Mouse (Mus musculus) CH12.LX (cell line): ENCODE measurements around the gene Tdo2.

ENCODE experiments used
- CHD1 ChIP-seq: IDR thresholded peaks from 2 replicates; pipeline ENCODE4 v1.6.1; 2012; ENCODE audit warnings: low read depth, low read length, improper control_type of control experiment, inconsistent platforms
- CTCF ChIP-seq, 2 experiments: IDR thresholded peaks in 1 of 2; conservative IDR thresholded peaks in 1 of 2; 2 replicates each; pipeline ENCODE4 v1.5.1; 2011 to 2012; ENCODE audit warnings: low read depth in 2 of 2, low read length in 2 of 2, improper control_type of control experiment in 1 of 2, inconsistent platforms in 1 of 2, mild to moderate bottlenecking in 1 of 2, moderate library complexity in 1 of 2
- ETS1 ChIP-seq: conservative IDR thresholded peaks from 2 replicates; pipeline ENCODE4 v1.6.1; 2012; ENCODE audit warnings: low read depth, mild to moderate bottlenecking, inconsistent platforms, low read length, improper control_type of control experiment, moderate library complexity
- POLR2A ChIP-seq: IDR thresholded peaks from 2 replicates; pipeline ENCODE4 v1.6.1; 2011; ENCODE audit warnings: low read depth, mild to moderate bottlenecking, improper control_type of control experiment, low read length
- USF1 ChIP-seq: IDR thresholded peaks from 2 replicates; pipeline ENCODE4 v1.6.1; 2014; ENCODE audit warnings: low read depth, mild to moderate bottlenecking, inconsistent platforms, low read length, improper control_type of control experiment

DNA sequence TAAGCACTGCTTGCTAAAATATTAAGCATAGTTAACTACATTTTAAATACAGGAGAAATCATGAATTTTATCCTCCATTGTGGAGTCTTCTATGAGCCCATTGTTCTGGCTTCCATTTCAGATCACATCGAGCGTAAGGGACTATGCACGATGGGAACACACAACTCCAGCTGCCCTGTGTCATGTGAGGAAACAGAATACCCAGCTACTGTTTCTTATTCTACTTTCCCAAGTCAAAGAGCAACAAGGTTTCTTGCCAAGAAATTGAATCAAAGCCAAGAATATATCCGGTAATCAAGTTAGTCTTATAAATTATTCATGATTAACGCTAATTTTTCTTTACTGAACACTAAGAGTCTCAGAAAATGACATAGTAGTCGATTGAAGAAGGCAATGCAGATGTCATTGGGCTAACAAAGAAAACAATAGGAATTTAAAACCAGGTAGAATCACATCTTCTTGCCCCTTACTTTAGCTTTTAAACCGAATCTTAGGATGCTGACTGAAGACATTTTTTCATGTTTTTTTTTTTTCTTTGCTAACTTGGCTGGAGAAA, 38.2 kb upstream of the Tdo2 start:
- TF ChIP-seq POLR2A (no peak), USF1 (no peak), CTCF (conservative IDR thresholded peaks at IDR 0.05 in 1 of 2, IDR thresholded peaks at IDR 0.05 in 1 of 2; ENCODE audit: low read depth in 2 of 2, low read length in 2 of 2) (no peak), ETS1 (no peak), CHD1 (no peak)
